Mouse (Mus musculus): ENCODE results near the gene Thap8.
A peak's percentile ranks its signal among the peaks of the same experiment; 100 is the strongest.
"Not testable (repeated sequence)": the region's sequence is repeated elsewhere in the genome, so short reads cannot be mapped to it uniquely, and the experiment has no call there.

Thap8 gene

DNA sequence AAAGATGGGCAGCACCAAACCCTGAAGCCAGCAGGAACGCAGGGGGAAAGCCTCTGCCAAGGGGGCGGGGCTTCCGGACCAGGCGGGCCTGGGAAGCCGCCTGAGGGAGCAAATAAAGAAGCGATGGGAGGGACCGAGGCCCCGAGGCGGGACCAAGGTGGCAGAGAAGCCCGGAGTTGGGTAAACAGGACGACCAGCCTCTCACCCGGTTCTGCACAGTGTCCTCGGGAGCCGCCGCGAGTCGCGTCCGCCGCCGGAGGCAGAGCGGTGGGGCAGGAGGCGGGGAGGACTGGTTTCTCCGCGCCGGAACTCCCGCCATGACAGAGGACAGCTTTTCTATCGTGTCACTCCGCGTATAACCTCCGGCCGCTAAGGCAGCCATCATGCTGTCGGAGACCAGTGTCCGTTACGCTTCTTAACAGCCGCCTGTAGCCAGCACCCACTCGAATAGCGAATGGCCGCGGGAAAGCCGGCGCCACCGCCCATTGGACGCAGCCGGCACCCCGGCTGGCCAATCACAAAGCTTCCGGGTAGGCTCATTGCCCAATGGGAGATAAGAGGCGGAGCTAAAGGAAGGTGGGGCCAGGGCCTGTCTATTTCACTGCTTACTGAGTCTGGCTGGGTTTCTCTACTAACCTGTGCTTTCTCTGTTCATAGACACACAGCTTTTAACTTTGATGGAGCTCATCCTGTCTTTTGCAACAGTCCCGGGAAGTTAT, at the start of gene Thap8, which contains the start of gene Wdr62:
TSS of gene Thap8 (plus strand) at position 144 of the 719 bp plus-strand sequence.
TSS of gene Wdr62 (minus strand) at position 469 of the 719 bp plus-strand sequence.
- DNase-seq (ENCODE audit: low read depth, low spot score): peak; percentile 95

DNA sequence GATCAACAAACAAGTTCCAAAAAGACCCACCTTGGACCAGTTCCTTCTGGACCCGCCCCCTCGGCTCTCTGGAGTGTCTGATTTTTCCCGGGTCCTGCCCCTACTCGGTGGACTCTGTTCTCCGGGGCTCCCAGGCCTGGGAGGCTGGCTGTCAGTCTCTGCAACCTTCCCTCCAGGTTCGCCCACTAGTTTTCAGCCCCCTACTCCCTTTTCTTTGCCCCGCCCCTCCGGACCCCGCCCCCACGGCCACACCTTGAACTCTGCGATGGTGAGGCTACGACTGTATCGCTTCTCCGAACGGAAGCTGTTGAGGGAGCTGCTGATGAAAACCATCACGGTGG, 48.6 kb upstream of the Thap8 start:
- no peak for DNase-seq (ENCODE audit: low read depth, low spot score)

DNA sequence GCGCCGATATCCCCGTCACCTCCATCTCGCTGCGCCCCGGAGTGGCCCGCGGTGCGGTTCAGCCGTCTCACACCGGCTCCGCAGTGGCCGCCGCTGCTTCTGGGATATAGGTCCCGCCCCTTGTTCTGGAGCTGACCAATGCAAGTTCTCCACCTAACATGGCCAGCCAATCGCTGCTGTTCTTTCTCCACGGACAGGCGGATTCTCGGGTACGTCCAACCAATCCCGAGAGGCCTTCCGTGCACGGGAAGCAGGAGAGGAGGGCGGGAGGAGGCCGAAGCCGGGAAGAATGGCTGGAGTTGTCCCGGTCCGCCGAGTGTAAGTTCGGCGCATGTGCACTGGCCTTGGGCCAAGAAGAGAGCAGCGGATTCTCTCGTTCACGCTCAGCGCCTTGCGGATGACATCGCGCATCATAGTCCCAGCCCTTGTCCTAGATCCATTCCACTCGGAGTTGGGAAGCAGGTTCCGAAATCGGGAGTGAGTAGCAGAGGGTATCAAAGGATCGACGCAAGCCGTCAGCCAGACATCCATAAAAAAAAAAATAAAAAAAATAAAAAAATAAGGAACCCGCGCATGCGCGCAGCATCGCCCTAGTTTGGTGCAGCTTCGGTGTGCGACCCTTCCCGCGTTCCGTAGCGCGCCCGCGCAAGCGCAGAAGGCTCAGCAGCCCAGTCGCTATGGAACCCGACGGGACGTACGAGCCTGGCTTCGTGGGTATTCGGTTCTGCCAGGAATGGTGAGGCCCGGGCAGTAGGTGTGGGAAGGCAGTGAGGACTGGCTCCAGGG, 48.0 kb upstream of the Thap8 start, which contains the start of the genes Polr2i and Tbcb:
TSS of gene Polr2i (plus strand) at position 280 of the 786 bp plus-strand sequence.
TSS of gene Tbcb (minus strand) at position 604 of the 786 bp plus-strand sequence.
- peak; percentile 97 for DNase-seq (ENCODE audit: low read depth, low spot score)

DNA sequence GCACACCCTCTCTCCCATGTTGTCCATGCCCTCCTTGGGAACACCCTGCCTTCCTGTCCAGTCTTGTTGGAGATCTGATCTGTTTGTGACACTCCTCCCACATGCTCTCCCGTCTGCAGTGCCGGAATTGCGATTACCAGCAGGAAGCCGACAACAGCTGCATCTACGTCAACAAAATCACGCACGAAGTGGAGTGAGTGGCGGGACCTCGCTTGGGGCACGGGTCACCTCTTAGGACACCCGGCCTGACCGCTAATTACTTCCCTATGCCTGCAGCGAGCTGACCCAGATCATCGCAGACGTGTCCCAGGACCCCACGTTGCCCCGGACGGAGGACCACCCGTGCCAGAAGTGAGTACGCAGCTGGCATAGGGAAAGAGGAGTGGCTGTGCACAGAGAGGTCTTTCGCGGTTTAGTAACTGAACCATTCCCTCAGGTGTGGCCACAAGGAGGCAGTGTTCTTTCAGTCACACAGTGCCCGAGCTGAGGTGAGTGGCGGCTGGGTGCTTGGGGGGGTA, 47.2 kb upstream of the Thap8 start:
- DNase-seq (ENCODE audit: low read depth, low spot score): peak; percentile 80

DNA sequence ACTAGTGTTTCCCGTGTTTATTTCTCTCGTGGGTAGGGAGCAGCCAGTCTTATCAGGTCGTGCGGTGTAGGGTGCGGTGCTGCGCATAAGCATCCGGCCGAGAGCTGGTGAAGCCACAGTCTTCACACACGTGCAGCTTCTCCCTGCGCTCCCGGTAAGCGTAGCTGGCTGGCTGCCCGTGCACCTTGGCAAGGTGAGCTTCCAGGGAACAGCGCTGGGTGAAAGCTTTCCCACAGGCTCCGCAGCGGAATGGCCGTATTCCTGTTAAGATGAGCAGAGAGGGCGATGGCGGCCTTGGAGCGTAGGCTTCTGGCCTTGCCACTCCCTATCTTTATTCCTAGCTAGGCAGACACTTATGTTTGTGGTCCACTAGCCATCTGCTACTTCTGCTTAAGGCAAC, 46.5 kb upstream of the Thap8 start:
- DNase-seq (ENCODE audit: low read depth, low spot score): no peak

DNA sequence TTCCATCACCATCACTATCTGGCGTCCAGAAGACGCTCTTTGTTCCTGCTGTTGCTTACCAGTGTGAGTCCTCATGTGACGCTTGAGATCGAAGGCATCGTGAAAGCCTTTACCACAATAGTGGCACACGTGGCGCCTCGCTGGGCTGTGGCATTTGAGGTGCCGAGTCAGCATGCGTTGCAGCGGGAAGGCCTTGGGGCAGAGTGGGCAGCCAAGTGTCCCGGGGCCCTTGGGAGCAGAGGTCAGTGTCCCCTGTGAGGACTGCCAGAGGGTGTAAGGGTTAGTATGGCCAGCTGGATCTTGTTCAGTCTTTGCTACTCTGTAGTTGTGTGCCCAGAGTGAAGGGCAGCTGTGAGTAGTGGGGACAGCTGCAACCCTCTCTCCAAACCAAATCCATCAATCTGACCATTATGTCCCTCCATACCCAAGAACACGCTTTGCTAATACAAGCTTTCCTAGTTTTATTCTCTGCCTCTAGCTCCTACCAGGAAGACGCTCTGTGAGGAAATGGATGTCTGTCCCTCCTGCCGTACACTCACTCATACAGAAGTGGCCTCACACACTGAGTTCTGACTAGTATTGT, 45.5 kb upstream of the Thap8 start:
- no peak for DNase-seq (ENCODE audit: low read depth, low spot score)

DNA sequence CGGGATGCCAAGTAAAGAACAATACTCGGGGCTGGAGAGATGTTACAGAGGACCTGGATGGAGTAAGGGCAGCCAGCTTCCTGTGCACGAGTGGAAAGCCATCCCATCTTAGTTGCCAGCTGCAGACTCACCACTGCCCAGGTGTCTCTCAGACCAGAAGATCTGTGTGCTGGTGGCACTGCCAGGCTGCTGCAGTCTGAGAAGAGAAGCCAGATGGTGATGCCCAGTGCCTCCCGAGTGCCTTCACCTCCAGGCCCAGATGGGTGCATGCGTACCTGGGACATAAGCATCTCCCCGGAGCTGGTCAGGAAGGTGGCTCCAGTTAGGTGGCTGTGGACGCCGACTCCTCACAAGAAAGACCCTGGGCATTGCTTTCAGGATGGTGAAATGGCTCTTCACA, 44.8 kb upstream of the Thap8 start:
- DNase-seq (ENCODE audit: low read depth, low spot score): no peak

DNA sequence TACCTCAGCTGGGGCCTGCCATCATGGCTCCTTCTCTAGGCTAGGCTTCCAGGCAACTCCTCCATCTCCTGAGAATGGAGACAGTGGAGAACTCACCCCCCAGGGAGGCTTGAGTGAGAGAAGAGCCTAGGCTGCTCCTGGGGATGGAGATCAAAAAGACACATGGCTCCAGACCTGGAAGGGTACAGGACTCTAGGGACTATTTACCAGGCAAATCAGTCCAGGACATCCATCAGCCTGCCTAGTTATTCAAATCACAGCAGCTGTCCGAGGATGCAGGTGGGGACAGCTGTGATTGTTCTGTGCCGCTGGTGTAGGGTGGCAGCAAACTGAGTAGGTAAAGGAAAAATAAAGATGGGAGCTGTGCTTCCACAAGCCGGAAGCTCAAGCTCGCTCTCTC, 44.3 kb upstream of the Thap8 start, which contains the start of gene Ovol3:
TSS of gene Ovol3 (minus strand) at position 101 of the 400 bp plus-strand sequence.
- DNase-seq (ENCODE audit: low read depth, low spot score): no peak

DNA sequence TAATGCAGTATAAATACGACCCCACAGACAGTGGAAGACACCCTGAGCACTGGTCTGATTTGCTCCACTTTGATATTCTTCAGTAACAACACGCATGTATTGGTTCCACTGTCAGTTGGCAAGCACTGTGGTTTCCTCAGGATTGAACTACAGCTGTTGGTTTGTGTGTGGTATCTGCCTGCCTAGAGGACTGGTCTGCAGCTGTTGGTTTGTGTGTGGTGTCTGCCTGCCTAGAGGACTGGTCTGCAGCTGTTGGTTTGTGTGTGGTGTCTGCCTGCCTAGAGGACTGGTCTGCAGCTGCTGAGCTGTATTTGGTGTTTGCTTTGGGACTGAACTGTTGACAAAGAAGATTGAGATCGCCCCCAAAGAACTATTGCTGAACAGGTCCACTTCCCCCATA, 42.5 kb upstream of the Thap8 start:
- DNase-seq (ENCODE audit: low read depth, low spot score): not testable (repeated sequence)

DNA sequence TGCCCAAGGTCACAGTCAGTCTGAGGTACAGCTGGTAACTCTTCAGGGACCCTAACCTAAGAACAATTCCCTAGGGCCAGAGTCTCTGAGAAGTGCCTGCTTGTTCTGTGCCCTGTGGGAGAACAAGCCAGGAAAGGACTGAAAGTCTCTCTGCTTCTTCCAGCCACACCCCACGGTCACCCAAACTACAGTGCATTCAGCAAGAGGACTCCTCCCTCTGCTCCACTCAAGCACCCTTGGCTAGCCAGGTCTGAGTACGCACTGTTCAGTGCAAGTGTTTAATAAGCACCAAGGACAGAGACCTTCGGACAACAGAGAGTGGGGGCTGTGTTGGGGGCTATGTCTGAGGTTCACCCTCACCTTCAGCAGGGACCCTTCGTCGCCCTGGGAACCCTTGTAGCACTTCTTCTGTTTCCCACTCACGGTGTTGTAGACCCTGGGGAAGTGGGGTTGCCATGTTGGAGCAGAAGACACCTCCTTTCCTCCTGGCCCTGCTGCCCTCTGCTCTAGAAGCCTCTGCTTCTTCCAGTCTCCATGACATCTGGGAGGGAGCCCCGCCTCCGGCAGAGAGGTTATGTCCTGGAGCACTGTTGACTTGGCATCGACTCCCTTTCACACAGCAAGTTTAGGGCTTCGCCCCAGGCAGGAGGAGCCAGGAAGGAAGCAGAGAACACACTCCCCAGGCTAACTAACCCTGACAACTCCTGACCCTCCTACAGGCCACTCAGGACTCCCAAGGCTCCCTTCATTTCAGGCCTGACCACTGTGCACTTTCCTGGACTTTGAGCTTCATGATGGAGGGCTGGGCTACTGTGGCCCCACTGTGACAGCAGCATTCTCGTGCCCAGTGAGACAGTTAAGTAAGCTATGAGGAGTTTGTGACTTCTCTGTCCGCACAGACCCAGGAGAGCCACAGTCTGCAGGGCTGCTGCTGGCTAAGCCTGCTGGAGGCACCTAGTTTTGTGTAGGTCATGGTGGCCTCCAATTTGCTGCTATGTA, 27.6 kb upstream of the Thap8 start:
- DNase-seq (ENCODE audit: low read depth, low spot score): no peak

DNA sequence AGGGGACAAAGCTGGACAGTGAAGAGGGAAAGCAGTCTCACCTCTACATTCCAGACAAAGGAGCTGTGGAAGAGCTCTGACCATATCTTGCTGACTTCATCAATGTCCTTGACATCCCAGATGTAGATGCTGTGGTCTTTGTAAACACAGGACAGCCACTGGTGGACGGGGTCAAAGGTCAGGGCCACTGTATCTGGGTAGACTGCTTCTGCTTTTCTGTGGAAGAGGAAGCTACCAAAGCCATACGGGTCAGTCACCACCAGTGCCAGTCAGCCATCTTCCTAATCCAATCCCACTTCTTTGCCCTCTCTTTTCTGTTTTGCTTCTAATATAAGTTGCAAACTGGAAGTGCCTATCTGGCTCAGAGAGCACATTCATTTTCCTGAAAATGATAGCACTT, 14.9 kb upstream of the Thap8 start:
- DNase-seq (ENCODE audit: low read depth, low spot score): no peak

DNA sequence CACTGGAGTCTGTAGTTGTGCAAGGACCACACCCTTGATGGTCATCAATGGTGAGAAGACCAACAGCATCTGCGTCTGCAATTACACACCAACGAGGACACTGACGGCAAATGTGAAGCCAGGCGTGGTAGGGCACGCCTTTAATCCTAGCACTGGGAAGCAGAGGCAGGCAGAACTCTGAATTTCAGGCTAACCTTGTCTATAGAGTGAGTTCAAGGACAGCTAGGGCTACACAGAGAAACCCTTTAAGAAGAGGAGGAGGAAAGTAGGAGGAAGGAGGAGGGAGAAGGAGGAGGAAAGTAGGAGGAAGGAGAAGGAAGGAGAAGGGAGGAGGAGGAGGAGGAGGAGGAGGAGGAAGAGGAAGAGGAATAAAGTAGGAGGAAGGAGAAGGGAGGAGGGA, 14.4 kb upstream of the Thap8 start:
- no peak for DNase-seq (ENCODE audit: low read depth, low spot score)

DNA sequence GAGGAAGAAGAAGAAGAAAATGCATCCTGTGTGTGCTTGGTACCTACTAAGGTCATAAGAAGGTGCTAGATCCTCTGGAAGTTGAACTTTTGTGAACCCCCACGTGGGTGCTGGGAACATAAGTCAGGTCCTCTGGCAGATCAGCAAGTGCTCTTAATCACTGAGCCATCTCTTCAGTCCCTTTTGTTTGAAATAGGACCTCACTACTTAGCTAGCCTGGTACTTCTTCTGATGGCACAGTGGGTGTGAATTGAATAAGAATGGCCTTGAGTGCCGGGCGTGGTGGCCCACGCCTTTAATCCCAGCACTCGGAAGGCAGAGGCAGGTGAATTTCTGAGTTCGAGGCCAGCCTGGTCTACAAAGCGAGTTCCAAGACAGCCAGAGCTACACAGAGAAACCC, 14.0 kb upstream of the Thap8 start:
- no peak for DNase-seq (ENCODE audit: low read depth, low spot score)

DNA sequence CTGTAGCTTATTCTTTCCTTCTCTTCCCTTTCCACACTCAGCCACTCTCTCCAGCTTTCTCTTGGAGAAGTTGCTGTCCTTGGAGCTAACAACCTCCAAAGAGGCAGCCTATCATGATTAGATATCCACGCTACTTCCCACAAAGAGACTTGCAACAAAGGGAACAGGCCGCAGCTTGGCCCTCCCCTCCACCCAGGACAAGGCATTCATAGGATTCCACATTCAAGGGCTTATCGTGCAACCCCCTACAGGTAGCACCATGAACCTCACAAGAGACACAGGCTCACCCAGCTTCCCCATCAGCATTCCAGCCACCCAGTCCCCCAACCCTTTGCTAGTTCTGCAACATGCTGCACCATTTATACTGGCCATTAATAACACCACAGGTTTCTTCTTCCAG, 13.1 kb upstream of the Thap8 start:
- no peak for DNase-seq (ENCODE audit: low read depth, low spot score)

DNA sequence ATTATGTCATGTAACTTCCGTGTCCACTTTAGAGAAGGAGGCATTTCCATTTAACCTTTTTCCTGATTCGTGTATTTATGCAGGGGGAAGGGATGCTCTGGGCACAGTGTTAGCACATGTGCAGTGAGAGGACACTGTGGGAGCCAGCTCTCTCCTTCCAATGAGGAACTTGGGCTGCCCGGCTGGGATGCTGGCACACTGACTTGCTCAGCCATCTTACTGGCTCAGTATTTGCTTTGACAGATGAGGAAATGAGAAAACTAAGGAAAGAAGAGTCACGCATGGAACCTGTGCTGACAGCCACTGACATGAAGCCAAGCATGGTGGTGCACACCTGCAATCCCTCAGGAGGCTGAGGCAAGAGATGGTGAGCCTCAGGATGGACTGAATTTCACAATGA, 10.3 kb upstream of the Thap8 start:
- no peak for DNase-seq (ENCODE audit: low read depth, low spot score)

DNA sequence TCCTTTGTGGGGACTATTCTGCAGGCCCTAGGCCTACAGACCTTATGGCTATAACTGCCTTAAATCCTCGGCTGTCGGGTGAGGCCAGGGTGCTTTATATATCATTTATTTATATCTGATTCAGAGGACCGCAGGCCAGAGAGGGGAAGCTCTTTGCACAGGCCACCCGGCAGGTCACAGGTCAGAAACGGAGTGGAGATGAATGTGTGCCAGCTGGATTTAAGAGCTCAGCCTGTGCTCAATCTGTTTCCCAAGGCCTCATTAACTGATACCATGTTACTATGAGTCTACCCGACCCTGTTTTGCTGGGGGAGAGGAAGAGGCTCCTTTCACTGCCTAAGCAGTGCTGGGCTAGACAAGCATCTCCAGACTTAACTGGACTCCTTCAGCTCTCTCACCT, 5.5 kb upstream of the Thap8 start:
- DNase-seq (ENCODE audit: low read depth, low spot score): no peak

DNA sequence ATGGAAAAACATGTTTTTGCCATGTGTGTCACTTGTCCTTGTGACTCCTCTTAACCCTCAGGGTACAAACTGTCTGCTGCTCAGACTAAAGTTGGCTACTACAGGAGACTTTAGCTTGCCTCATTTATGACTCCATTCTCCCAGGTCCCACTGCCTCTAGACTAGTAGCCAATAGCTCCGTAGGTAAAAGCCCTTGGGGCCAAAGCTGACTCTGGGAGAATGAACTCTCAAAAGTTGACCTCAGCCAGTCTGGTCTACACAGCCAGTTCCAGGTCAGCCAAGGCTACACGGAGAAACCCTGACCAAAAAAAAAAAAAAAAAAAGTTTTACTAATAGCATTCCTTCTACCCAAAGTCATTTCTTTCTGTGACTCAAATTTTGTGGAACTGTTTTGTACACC, 983 bp upstream of the Thap8 start:
- DNase-seq (ENCODE audit: low read depth, low spot score): no peak

DNA sequence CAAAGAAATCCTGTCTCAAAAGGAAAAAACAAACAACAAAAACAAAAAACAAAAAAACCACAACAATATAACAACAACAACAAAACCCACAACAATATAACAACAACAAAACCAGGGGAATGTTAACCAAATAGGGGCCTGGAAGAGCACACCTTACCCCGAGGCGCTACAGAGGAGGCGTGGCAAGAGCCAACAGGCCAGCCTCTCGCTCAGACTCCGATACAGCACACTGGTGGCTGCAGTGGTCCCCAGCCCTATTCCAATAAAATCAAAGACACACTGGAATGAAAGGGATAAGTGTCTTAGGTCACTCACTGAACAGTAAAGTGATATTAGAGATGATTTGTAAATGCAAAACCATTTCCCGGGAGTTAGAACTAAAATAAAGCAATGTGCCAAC, 358 bp upstream of the Thap8 start:
- no peak for DNase-seq (ENCODE audit: low read depth, low spot score)

DNA sequence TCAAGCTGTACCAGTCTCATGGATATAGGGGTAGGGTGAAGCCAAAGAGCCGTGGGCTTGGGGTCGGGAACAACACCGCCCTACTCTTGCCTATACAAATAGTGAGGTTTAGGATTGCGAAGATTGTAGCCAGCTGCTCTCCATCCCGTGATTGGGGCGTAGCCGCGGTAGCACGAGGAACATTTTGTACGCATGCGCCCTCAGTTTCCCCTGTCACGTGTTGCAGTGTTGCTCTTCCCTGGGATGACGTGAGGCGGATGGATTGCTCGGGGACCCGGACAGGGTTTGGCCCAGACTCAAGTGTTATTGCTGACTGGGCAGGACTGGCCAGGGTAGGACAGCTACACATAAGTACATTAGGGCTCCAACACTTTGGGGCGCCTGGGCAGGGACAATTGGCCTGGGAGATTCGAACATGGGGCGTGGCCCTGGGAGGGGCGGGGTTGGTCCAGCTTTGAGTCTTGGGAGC, 810 bp downstream of the Thap8 start:
- peak; percentile 92 for DNase-seq (ENCODE audit: low read depth, low spot score)

DNA sequence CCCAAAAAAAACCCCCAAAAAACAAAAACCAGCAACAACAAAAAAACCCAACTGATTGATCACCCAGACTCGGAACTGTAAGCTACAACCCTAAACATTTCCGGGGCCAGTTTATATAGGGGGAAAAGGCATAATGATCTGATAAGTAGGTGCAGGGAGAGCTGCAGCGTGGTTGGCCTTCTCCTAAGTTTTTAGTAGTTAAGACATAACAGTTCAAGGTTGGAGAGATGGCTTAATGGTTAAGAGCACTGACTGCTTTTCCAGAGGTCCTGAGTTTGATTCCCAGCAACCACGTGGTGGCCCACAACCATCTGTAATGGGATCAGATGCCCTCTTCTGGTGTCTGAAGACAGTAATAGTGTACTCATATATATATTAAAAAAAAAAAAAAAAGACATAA, 1.6 kb downstream of the Thap8 start:
- DNase-seq (ENCODE audit: low read depth, low spot score): no peak

DNA sequence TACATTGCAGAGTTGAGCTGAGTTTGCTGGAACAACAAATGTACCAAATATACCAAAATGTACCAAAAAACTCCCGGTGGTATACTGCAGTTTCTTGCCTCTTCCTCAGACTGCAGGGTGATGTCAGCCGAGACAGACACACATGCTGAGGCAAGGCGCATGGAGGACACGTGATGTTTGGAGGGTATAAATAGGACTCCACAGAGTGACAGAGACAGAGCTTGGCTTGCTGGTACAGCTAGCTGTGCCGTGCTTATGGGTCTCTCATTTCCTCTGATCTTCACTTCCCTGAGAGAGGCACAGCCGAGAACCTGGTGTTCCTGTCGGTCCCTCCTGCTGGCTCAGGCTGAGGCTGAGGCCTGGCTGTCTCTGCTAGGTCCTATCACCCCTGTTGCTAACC, 2.8 kb downstream of the Thap8 start:
- DNase-seq (ENCODE audit: low read depth, low spot score): no peak
